In the genomic region with DNA sequence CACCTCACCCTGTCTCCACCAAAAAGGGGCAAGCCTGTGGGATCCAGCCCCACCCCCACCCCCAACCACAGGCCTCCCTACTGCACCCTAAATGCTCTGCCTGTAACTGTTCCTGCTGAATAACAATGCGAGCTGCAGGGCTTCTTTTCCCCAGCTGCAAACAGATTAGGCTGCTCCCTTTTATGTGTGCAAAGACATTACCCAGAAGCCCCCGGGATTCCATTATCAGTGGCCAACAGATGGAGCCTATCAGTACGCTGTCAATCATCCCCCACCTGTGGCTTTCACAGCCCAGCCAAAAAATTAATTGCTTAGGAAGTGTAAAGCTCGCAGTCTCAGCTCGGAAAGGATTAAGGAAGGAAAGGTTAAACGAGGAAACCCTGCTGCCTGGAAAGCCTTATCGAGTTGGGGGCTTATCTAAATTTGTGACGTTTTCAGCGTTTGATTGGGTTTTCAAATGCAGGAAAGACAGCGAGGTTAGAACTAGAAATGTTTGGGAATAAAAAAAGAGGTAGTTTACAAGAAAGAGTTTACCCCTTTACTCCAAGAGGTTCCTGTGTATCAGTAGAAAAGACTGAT, we compare ENCODE assay signal across 7 mouse cellular contexts.
A peak's percentile ranks its signal among the peaks of the same experiment; 100 is the strongest.
DNase-seq lines count a peak whose midpoint lies in the region; ATAC-seq lines count a peak whose summit lies in the region.

No protein-coding gene starts in this region.

- peak; percentile 65 for DNase-seq in embryo, embryonic 9.5 days (ENCODE audit: extremely low spot score)
- DNase-seq in left cerebral cortex, adult 8-10 months (ENCODE audit: low spot score in 2 of 2) = no peak
- no peak for DNase-seq in frontal cortex, postnatal 36 days (ENCODE audit: low spot score in 2 of 2)

- peak overlapping the region; percentile 76 for H3K4me3 ChIP-seq in megakaryocyte, embryonic 14.5 days (replicated peaks)
- H3K4me3 ChIP-seq in hindbrain, embryonic 15.5 days = peak overlapping the region; percentile 25
- peak overlapping the region; percentile 23 for H3K4me3 ChIP-seq in midbrain, embryonic 12.5 days

- no peak for ATAC-seq in megakaryocyte, adult 5-6 weeks (ENCODE audit: poor library complexity, severe bottlenecking)
- ATAC-seq in hindbrain, embryonic 15.5 days (ENCODE audit: low FRiP score, low read depth) = peak; percentile 91
- ATAC-seq in midbrain, embryonic 12.5 days (ENCODE audit: low FRiP score, low read depth) = peak; percentile 93

- 2% methylated on average over 10 of the region's 10 CpGs for WGBS in hindbrain, embryonic 15.5 days
- WGBS in midbrain, embryonic 12.5 days = 0% methylated on average over 10 of the region's 10 CpGs

- peaks cover 34% of the 10 kb centered on the region for H3K4me1 ChIP-seq in megakaryocyte, embryonic 14.5 days
- H3K4me1 ChIP-seq in hindbrain, embryonic 15.5 days (replicated peaks) = peaks cover 12% of the 10 kb centered on the region
- peaks cover 15% of the 10 kb centered on the region for H3K4me1 ChIP-seq in midbrain, embryonic 12.5 days

- peak overlapping the region; percentile 51 for H3K4me2 ChIP-seq in hindbrain, embryonic 15.5 days
- H3K4me2 ChIP-seq in midbrain, embryonic 12.5 days (replicated peaks) = peak overlapping the region; percentile 47

- H3K27me3 ChIP-seq in megakaryocyte, embryonic 14.5 days (replicated peaks) = no peaks in the 10 kb centered on the region
- no peaks in the 10 kb centered on the region for H3K27me3 ChIP-seq in hindbrain, embryonic 15.5 days
- no peaks in the 10 kb centered on the region for H3K27me3 ChIP-seq in midbrain, embryonic 12.5 days

- no peaks in the 10 kb centered on the region for H3K9me3 ChIP-seq in megakaryocyte, embryonic 14.5 days
- H3K9me3 ChIP-seq in hindbrain, embryonic 15.5 days = no peaks in the 10 kb centered on the region
- H3K9me3 ChIP-seq in midbrain, embryonic 12.5 days = no peaks in the 10 kb centered on the region

- peak overlapping the region; percentile 3; the same call in 1 of the 2 replicates for H3K9ac ChIP-seq in hindbrain, embryonic 15.5 days
- no peak overlapping the region; the same call in 1 of the 2 replicates for H3K9ac ChIP-seq in midbrain, embryonic 12.5 days (replicated peaks)

- H3K27ac ChIP-seq in hindbrain, embryonic 15.5 days (replicated peaks) = peak overlapping the region; percentile 83
- H3K27ac ChIP-seq in midbrain, embryonic 12.5 days (replicated peaks) = peak overlapping the region; percentile 78

- H3K36me3 ChIP-seq in megakaryocyte, embryonic 14.5 days (replicated peaks; ENCODE audit: low read length) = no peaks in the 10 kb centered on the region
- H3K36me3 ChIP-seq in hindbrain, embryonic 15.5 days = no peaks in the 10 kb centered on the region
- H3K36me3 ChIP-seq in midbrain, embryonic 12.5 days = no peaks in the 10 kb centered on the region

Comparison
In these comparisons a context has a peak if more than half of its experiments do, and no peak if none do; other contexts are left out.
1. H3K4me3 ChIP-seq: peak in every context shown above with its lines; median percentile 76 in megakaryocyte, embryonic 14.5 days; 25 in hindbrain, embryonic 15.5 days; 23 in midbrain, embryonic 12.5 days.